Mouse (Mus musculus) MEL (cell line): ENCODE data around the gene Tmem256. TPM values are rescaled to one million over a fixed set of nuclear protein-coding genes. Genes with fewer than 3 reads are reported as not detected.
A peak's percentile ranks its signal among the peaks of the same experiment; 100 is the strongest.

Source experiments
- DNase-seq: peaks from one replicate; pipeline ENCODE4 v3.0.0; 2011; ENCODE audit warnings: low read depth, low spot score
- H3K27ac ChIP-seq: 2 replicates; pipeline ENCODE4 v1.5.1; 2012; ENCODE audit warnings: low read depth, mild to moderate bottlenecking, control low read depth, low read length, moderate library complexity; ENCODE audit not compliant: control insufficient read depth
- H3K27me3 ChIP-seq, 2 experiments: fragments of 150-350 bp in 1 of 2; sonication (generic) in 1 of 2; 2 replicates each; pipeline ENCODE4 v1.6.1; 2012; ENCODE audit warnings: low read length in 2 of 2, mild to moderate bottlenecking in 2 of 2, improper control_type of control experiment in 1 of 2, moderate library complexity in 1 of 2; ENCODE audit not compliant: insufficient read depth in 2 of 2, control insufficient read depth in 1 of 2
- H3K36me3 ChIP-seq, 2 experiments: 2 replicates each; pipeline ENCODE4 v1.6.1; 2012 to 2014; ENCODE audit warnings: low read length in 2 of 2, improper control_type of control experiment in 1 of 2, inconsistent platforms in 1 of 2, mild to moderate bottlenecking in 1 of 2; ENCODE audit not compliant: insufficient read depth in 2 of 2, control insufficient read depth in 1 of 2
- H3K4me1 ChIP-seq, 2 experiments: fragments of 150-350 bp in 1 of 2; sonication (generic) in 1 of 2; 2 replicates each; pipeline ENCODE4 v1.6.1; 2012; ENCODE audit warnings: low read length in 2 of 2, improper control_type of control experiment in 1 of 2, mild to moderate bottlenecking in 1 of 2; ENCODE audit not compliant: insufficient read depth in 2 of 2, control insufficient read depth in 1 of 2
- H3K4me3 ChIP-seq, 2 experiments: fragments of 150-350 bp in 1 of 2; sonication (generic) in 1 of 2; 2 replicates each; pipeline ENCODE4 v1.5.1; 2012; ENCODE audit warnings: low read depth in 2 of 2, low read length in 2 of 2, mild to moderate bottlenecking in 2 of 2, moderate library complexity in 2 of 2, control low read depth in 1 of 2, improper control_type of control experiment in 1 of 2; ENCODE audit not compliant: control insufficient read depth in 1 of 2, insufficient read depth in 1 of 2
- H3K79me2 ChIP-seq: 2 replicates; pipeline ENCODE4 v1.6.1; 2012; ENCODE audit warnings: mild to moderate bottlenecking, low read length, moderate library complexity; ENCODE audit not compliant: control insufficient read depth, poor library complexity, insufficient read depth
- H3K9ac ChIP-seq: 2 replicates; pipeline ENCODE4 v1.6.1; 2012; ENCODE audit warnings: low read depth, mild to moderate bottlenecking, control low read depth, low read length, moderate library complexity; ENCODE audit not compliant: control insufficient read depth, poor library complexity, severe bottlenecking
- H3K9me3 ChIP-seq: fragments of 150-350 bp; sonication (generic); replicated peaks from 2 replicates; pipeline ENCODE4 v1.6.1; 2012; ENCODE audit warnings: mild to moderate bottlenecking, low read length, improper control_type of control experiment, moderate library complexity; ENCODE audit not compliant: insufficient read depth
- HCFC1 ChIP-seq: IDR thresholded peaks from 2 replicates; pipeline ENCODE4 v1.6.1; 2012; ENCODE audit warnings: low read depth, mild to moderate bottlenecking, inconsistent platforms, low read length, improper control_type of control experiment, moderate library complexity
- KAT2A ChIP-seq: conservative IDR thresholded peaks from 2 replicates; pipeline ENCODE4 v1.6.1; 2012; ENCODE audit warnings: low read depth, low read length, improper control_type of control experiment, inconsistent platforms
- MAZ ChIP-seq: IDR thresholded peaks from 2 replicates; pipeline ENCODE4 v1.6.1; 2012; ENCODE audit warnings: low read depth, mild to moderate bottlenecking, inconsistent platforms, low read length, improper control_type of control experiment
- MEF2A ChIP-seq: IDR thresholded peaks from 2 replicates; pipeline ENCODE4 v1.6.1; 2014; ENCODE audit warnings: low read depth, mild to moderate bottlenecking, inconsistent platforms, low read length, improper control_type of control experiment; ENCODE audit not compliant: poor library complexity, insufficient replicate concordance, severe bottlenecking; ENCODE audit errors: extremely low read depth
- MYB ChIP-seq: IDR thresholded peaks from 2 replicates; pipeline ENCODE4 v1.6.1; 2011; ENCODE audit warnings: mild to moderate bottlenecking, low read depth, low read length, improper control_type of control experiment
- MYC ChIP-seq: IDR thresholded peaks from 2 replicates; pipeline ENCODE4 v1.6.1; 2011; ENCODE audit warnings: low read depth, mild to moderate bottlenecking, low read length, improper control_type of control experiment, moderate library complexity
- NRF1 ChIP-seq: IDR thresholded peaks from 2 replicates; pipeline ENCODE4 v1.6.1; 2014; ENCODE audit warnings: low read depth, mild to moderate bottlenecking, inconsistent platforms, low read length, improper control_type of control experiment, moderate library complexity; ENCODE audit not compliant: poor library complexity, insufficient read depth, severe bottlenecking
- POLR2AphosphoS2 ChIP-seq: IDR thresholded peaks from 2 replicates; pipeline ENCODE4 v1.6.1; 2011; ENCODE audit warnings: low read length, improper control_type of control experiment
- RAD21 ChIP-seq: IDR thresholded peaks from 2 replicates; pipeline ENCODE4 v1.6.1; 2011; ENCODE audit warnings: mild to moderate bottlenecking, low read depth, low read length, improper control_type of control experiment
- TAL1 ChIP-seq: IDR thresholded peaks from 2 replicates; pipeline ENCODE4 v1.6.1; 2012; ENCODE audit warnings: mild to moderate bottlenecking, inconsistent platforms, low read length, moderate library complexity, mixed read lengths
- TBP ChIP-seq: IDR thresholded peaks from 2 replicates; pipeline ENCODE4 v1.8.0; 2011; ENCODE audit warnings: low read depth, low read length, improper control_type of control experiment
- USF1 ChIP-seq: IDR thresholded peaks from 2 replicates; pipeline ENCODE4 v1.6.1; 2014; ENCODE audit warnings: low read depth, mild to moderate bottlenecking, inconsistent platforms, low read length, improper control_type of control experiment, moderate library complexity
- ZKSCAN1 ChIP-seq: IDR thresholded peaks from 2 replicates; pipeline ENCODE4 v1.6.1; 2012; ENCODE audit warnings: low read depth, mild to moderate bottlenecking, inconsistent platforms, low read length, improper control_type of control experiment, moderate library complexity
- polyA plus RNA-seq, 2 experiments: library from polyadenylated mRNA; stranded (reverse) in 1 of 2; unstranded in 1 of 2; fragments of >175 nt in 1 of 2; fragments of >200 nt in 1 of 2; gene quantifications; 2 replicates each; pipeline versions ENCODE4 v1.2.1 to v1.2.4; 2012; ENCODE audit warnings: low replicate concordance in 2 of 2, low read depth in 1 of 2; ENCODE audit not compliant: insufficient read length in 2 of 2, insufficient read depth in 1 of 2, missing spikeins in 1 of 2
- total RNA-seq: library from RNA; depleted of rRNA; stranded (reverse); fragments of 300-350 nt; gene quantifications from 2 replicates; pipeline ENCODE4 v1.2.3, GENCODE M21; 2012

Tmem256 gene
- total and polyA plus RNA-seq, 3 experiments: 181 to 190 TPM; not detected in 1

DNA sequence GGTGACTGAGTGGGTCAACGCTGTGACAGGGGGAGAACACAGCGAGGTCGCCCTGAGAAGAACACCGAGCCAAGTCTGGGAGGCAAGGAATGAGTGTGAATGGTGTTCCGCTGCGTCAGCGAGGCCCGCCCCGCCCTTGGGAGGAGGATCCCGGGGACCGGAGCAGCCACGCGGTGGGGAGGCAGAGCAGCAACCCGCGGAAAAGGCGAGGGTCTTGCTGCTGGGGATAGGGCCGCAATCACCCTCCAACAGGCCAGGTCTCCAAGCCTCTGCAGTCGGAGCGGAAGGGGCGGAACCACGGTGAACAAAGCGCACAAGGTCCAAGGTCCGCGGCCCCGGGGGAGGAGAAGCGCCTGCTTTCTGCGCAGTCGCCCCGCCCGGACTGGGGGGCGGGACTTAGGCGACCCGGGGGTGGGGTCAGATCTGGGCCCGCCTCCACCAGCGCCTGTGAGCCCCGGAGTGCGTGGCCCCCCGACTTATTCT, 7.9 kb downstream of the Tmem256 start, which contains the start of gene Plscr3 (continued):
- TF ChIP-seq POLR2AphosphoS2 (peak; percentile 84; the same call in 1 of the 2 replicates), MEF2A (no peak), HCFC1 (peak; percentile 73), KAT2A (no peak), MAZ (peak; percentile 40; the same call in 1 of the 2 replicates), TBP (peak; percentile 74), USF1 (no peak), MYB (no peak), ZKSCAN1 (no peak), TAL1 (no peak)

DNA sequence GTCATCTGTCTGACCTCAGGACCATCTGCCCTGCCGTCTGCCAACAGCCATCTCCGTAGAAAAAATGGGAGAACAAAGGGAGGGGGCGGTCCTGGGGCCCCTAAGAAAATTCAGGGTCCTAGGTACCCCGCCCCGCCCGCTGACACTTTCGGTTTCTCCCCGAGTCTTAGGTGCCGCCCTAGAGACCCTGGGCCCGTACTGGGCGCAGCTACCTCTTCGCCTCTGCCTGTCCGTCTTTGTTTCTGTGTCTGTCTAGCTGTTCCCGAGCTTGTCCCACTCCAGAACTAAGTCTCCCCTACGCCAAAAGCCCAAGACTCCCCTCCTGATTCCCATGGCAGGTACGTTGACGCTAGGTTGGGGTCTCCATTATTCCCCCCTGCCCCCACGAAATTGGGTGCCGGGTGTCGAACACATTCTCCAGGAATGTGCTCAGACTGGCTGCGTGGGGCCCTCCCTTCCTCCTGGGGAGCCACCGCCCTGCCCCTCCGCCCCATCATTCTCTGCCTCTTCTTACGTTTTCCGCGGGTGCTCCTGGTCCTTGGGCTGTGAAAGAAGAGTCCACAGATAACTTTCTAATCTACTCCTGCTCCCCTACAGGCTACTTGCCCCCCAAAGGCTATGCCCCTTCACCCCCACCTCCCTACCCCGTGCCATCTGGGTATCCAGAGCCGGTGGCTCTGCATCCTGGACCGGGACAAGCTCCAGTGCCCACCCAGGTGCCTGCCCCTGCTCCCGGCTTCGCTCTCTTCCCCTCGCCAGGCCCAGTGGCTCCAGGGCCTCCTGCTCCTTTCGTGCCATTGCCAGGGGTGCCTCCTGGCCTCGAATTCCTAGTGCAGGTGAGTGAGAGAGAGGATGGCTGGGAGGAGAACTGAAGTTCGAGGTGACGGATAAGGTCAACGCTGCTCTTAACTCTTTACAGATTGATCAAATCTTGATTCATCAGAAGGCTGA, 8.7 kb downstream of the Tmem256 start:
- TF ChIP-seq NRF1: 0 out of 2 replicates have a peak, but pooled peaks have one; percentile 24
- no peak for TF ChIP-seq MYC
- TF ChIP-seq MYB: no peak
- H3K9ac ChIP-seq: peak overlapping the region; percentile 79
- H3K27ac ChIP-seq: peak overlapping the region; percentile 53
- peaks cover 0 to 2% of the 10 kb centered on the region in 2 experiments; a peak in 1 of 4 replicates for H3K36me3 ChIP-seq
- peak; percentile 83 for DNase-seq
- H3K9me3 ChIP-seq: no peaks in the 10 kb centered on the region
- peak overlapping the region; percentile 60 to 86 for H3K4me3 ChIP-seq
- H3K4me1 ChIP-seq: peaks cover 4 to 14% of the 10 kb centered on the region in 2 experiments; a peak in 2 of 4 replicates
- H3K79me2 ChIP-seq: peaks cover 3% of the 10 kb centered on the region; the same call in 1 of the 2 replicates
- H3K27me3 ChIP-seq: no peaks in the 10 kb centered on the region

DNA sequence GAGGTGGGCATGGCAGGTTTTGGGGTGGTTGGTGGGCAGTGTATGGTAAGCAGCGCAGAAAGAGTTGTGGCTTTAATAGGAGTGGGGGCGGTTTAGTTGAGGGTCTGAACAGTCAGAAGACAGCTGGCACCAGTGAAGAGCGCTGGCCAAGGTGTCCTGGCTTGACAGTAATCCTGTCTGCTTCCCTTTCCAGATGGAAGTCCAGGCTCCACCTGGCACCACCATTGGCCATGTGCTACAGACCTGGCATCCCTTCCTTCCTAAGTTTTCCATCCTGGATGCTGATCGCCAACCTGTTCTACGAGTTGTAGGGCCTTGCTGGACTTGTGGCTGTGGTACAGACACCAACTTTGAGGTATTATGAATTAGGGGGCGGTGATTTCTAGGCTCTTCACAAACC, 9.7 kb downstream of the Tmem256 start:
- Histone ChIP-seq H3K9ac (no peak overlapping the region), H3K9me3 (no peaks in the 10 kb centered on the region), H3K36me3 (peaks cover 0 to 2% of the 10 kb centered on the region in 2 experiments; a peak in 1 of 4 replicates), H3K4me1 (peaks cover 4 to 14% of the 10 kb centered on the region in 2 experiments; a peak in 2 of 4 replicates), H3K27me3 (no peaks in the 10 kb centered on the region), H3K4me3 (no peak overlapping the region), H3K79me2 (peaks cover 3% of the 10 kb centered on the region; the same call in 1 of the 2 replicates), H3K27ac (no peak overlapping the region)
- DNase-seq: no peak
- no peak for TF ChIP-seq RAD21
